Mouse (Mus musculus): ENCODE measurements at regions not wholly inside any gene's neighbourhood (a gene's known extent, or its start where the extent isn't known, plus 50 kb on each side); places are given as distances from the start of the nearest gene placed in this dataset.

GRCm38 (mm10) chr12:56224142-56224895, 121.4 kb downstream of the Mbip start:
- TF ChIP-seq CTCF (IDR thresholded peaks at IDR 0.05; ENCODE audit: low read depth): no peak
- TF ChIP-seq EP300 (IDR thresholded peaks at IDR 0.05; ENCODE audit: low read depth): no peak
- no peaks in the 10 kb centered on the region for H3K36me3 ChIP-seq (replicated peaks; ENCODE audit: insufficient read depth, low read length)
- H3K4me2 ChIP-seq (ENCODE audit: low read depth, low read length): no peak overlapping the region
- ATAC-seq: no peak
- no peak for DNase-seq
- H3K4me3 ChIP-seq (ENCODE audit: low read depth, low read length): no peak overlapping the region
- no peak overlapping the region for H3K9ac ChIP-seq (replicated peaks)
- H3K27ac ChIP-seq (ENCODE audit: low read depth): no peak overlapping the region
- WGBS (ENCODE audit: insufficient replicate concordance): 66% methylated on average over 3 of the region's 3 CpGs
- no peaks in the 10 kb centered on the region for H3K4me1 ChIP-seq (ENCODE audit: insufficient read depth)
- H3K27me3 ChIP-seq (ENCODE audit: insufficient read depth, low read length): no peaks in the 10 kb centered on the region
- no peaks in the 10 kb centered on the region for H3K9me3 ChIP-seq (ENCODE audit: low read length)

GRCm38 (mm10) chr12:56193524-56193923, 152.2 kb downstream of the Mbip start:
- ATAC-seq: no peak
- DNase-seq: no peak
- no peaks in the 10 kb centered on the region for H3K9me3 ChIP-seq (ENCODE audit: low read length)
- H3K27ac ChIP-seq (ENCODE audit: low read depth): no peak overlapping the region
- H3K27me3 ChIP-seq (ENCODE audit: insufficient read depth, low read length): no peaks in the 10 kb centered on the region
- H3K36me3 ChIP-seq (replicated peaks; ENCODE audit: insufficient read depth, low read length): no peaks in the 10 kb centered on the region
- no peaks in the 10 kb centered on the region for H3K4me1 ChIP-seq (ENCODE audit: insufficient read depth)
- TF ChIP-seq CTCF (IDR thresholded peaks at IDR 0.05; ENCODE audit: low read depth) (no peak), EP300 (IDR thresholded peaks at IDR 0.05; ENCODE audit: low read depth) (no peak)
- H3K4me2 ChIP-seq (ENCODE audit: low read depth, low read length): no peak overlapping the region
- no peak overlapping the region for H3K4me3 ChIP-seq (ENCODE audit: low read depth, low read length)
- no peak overlapping the region for H3K9ac ChIP-seq (replicated peaks)
- 67% methylated on average over 3 of the region's 3 CpGs for whole genome bisulfite sequencing (ENCODE audit: insufficient replicate concordance)

DNA sequence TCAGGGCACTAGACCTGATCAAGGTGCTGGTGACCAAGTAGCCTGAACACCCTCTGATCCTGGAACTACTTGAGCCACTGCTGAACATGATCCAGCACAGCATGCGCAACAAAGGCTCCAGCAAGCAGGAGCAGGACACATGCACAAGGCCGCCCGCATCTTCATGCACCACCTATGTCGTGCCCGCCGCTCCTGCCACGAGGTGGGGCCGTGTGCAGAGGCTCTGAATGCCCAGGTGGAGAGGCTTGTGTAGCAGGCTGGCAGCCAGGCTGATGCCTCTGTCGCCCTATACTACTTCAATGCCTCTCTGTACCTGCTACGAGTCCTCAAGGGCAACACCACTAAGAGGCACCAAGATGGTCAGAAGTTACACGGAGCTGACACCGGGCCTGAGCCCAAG, 156.1 kb downstream of the Mbip start:
- DNase-seq (no peak), ATAC-seq (no peak)
- H3K4me3 ChIP-seq (ENCODE audit: low read depth, low read length): no peak overlapping the region
- no peaks in the 10 kb centered on the region for H3K36me3 ChIP-seq (replicated peaks; ENCODE audit: insufficient read depth, low read length)
- no peaks in the 10 kb centered on the region for H3K27me3 ChIP-seq (ENCODE audit: insufficient read depth, low read length)
- no peak overlapping the region for H3K9ac ChIP-seq (replicated peaks)
- no peaks in the 10 kb centered on the region for H3K9me3 ChIP-seq (ENCODE audit: low read length)
- H3K4me1 ChIP-seq (ENCODE audit: insufficient read depth): no peaks in the 10 kb centered on the region
- no peak overlapping the region for H3K4me2 ChIP-seq (ENCODE audit: low read depth, low read length)
- TF ChIP-seq CTCF (IDR thresholded peaks at IDR 0.05; ENCODE audit: low read depth) (no peak), EP300 (IDR thresholded peaks at IDR 0.05; ENCODE audit: low read depth) (no peak)
- 93% methylated on average over 12 of the region's 12 CpGs for WGBS (ENCODE audit: insufficient replicate concordance)
- no peak overlapping the region for H3K27ac ChIP-seq (ENCODE audit: low read depth)

- Histone ChIP-seq H3K4me1 (ENCODE audit: insufficient read depth) (no peaks in the 10 kb centered on the region), H3K4me2 (ENCODE audit: low read depth, low read length) (no peak overlapping the region), H3K27ac (ENCODE audit: low read depth) (no peak overlapping the region), H3K27me3 (ENCODE audit: insufficient read depth, low read length) (no peaks in the 10 kb centered on the region), H3K9me3 (ENCODE audit: low read length) (no peaks in the 10 kb centered on the region), H3K36me3 (replicated peaks; ENCODE audit: insufficient read depth, low read length) (no peaks in the 10 kb centered on the region), H3K4me3 (ENCODE audit: low read depth, low read length) (no peak overlapping the region), H3K9ac (replicated peaks) (no peak overlapping the region)
- TF ChIP-seq EP300 (IDR thresholded peaks at IDR 0.05; ENCODE audit: low read depth) (no peak), CTCF (IDR thresholded peaks at IDR 0.05; ENCODE audit: low read depth) (no peak)
- DNase-seq (no peak), ATAC-seq (no peak)
- 73% methylated on average over 3 of the region's 3 CpGs for WGBS (ENCODE audit: insufficient replicate concordance)
These were observed 185.0 kb downstream of the Mbip start for GRCm38 (mm10) chr12:56160736-56161135.

- no peak for TF ChIP-seq CTCF (IDR thresholded peaks at IDR 0.05; ENCODE audit: low read depth)
- no peak for TF ChIP-seq EP300 (IDR thresholded peaks at IDR 0.05; ENCODE audit: low read depth)
- Histone ChIP-seq H3K36me3 (replicated peaks; ENCODE audit: insufficient read depth, low read length) (no peaks in the 10 kb centered on the region), H3K27ac (ENCODE audit: low read depth) (no peak overlapping the region), H3K4me1 (ENCODE audit: insufficient read depth) (no peaks in the 10 kb centered on the region), H3K9me3 (ENCODE audit: low read length) (no peaks in the 10 kb centered on the region), H3K4me3 (ENCODE audit: low read depth, low read length) (no peak overlapping the region), H3K4me2 (ENCODE audit: low read depth, low read length) (no peak overlapping the region), H3K27me3 (ENCODE audit: insufficient read depth, low read length) (no peaks in the 10 kb centered on the region), H3K9ac (replicated peaks) (no peak overlapping the region)
- WGBS (ENCODE audit: insufficient replicate concordance): 0% methylated on average over 1 of the region's 1 CpGs
- DNase-seq: no peak
- ATAC-seq: no peak
These were observed 201.3 kb downstream of the Mbip start for GRCm38 (mm10) chr12:56144359-56144758.

GRCm38 (mm10) chr12:56143789-56144188, 201.9 kb downstream of the Mbip start:
- Histone ChIP-seq H3K27ac (ENCODE audit: low read depth) (no peak overlapping the region), H3K9me3 (ENCODE audit: low read length) (no peaks in the 10 kb centered on the region), H3K4me1 (ENCODE audit: insufficient read depth) (no peaks in the 10 kb centered on the region), H3K4me3 (ENCODE audit: low read depth, low read length) (no peak overlapping the region), H3K9ac (replicated peaks) (no peak overlapping the region), H3K4me2 (ENCODE audit: low read depth, low read length) (no peak overlapping the region), H3K27me3 (ENCODE audit: insufficient read depth, low read length) (no peaks in the 10 kb centered on the region), H3K36me3 (replicated peaks; ENCODE audit: insufficient read depth, low read length) (no peaks in the 10 kb centered on the region)
- DNase-seq: no peak
- no peak for ATAC-seq
- 65% methylated on average over 2 of the region's 2 CpGs for WGBS (ENCODE audit: insufficient replicate concordance)
- TF ChIP-seq EP300 (IDR thresholded peaks at IDR 0.05; ENCODE audit: low read depth): no peak
- TF ChIP-seq CTCF (IDR thresholded peaks at IDR 0.05; ENCODE audit: low read depth): no peak
